Mouse (Mus musculus) c-Kit-positive CD71-positive TER-119-positive erythroid progenitor cells, embryonic 14.5 days (primary cell): ENCODE data around the gene Runx2.

Experiments used
- DNase-seq: peaks from one replicate; pipeline ENCODE4 v3.0.0-alpha.2; 2013; ENCODE audit warnings: low spot score

Runx2 gene

GRCm38 (mm10) chr17:44524146-44524545, 290.5 kb downstream of the Runx2 start:
- DNase-seq, result no peak

- no peak for DNase-seq
Measured at GRCm38 (mm10) chr17:44522906-44523305, 291.7 kb downstream of the Runx2 start.

- no peak for DNase-seq
Measured at GRCm38 (mm10) chr17:44520122-44521075, 294.2 kb downstream of the Runx2 start.

GRCm38 (mm10) chr17:44519356-44519755, 295.2 kb downstream of the Runx2 start:
- no peak for DNase-seq

GRCm38 (mm10) chr17:44518156-44518555, 296.4 kb downstream of the Runx2 start:
- DNase-seq, result no peak

- DNase-seq, result no peak
Measured at GRCm38 (mm10) chr17:44508198-44508715, 306.3 kb downstream of the Runx2 start.

GRCm38 (mm10) chr17:44507741-44508140, 306.9 kb downstream of the Runx2 start:
- no peak for DNase-seq

- DNase-seq, result no peak
Measured at GRCm38 (mm10) chr17:44506524-44506923, 308.1 kb downstream of the Runx2 start.

GRCm38 (mm10) chr17:44504794-44505317, 309.7 kb downstream of the Runx2 start:
- no peak for DNase-seq

- DNase-seq, result no peak
Measured at GRCm38 (mm10) chr17:44502176-44502575, 312.4 kb downstream of the Runx2 start.

GRCm38 (mm10) chr17:44500306-44500899, 314.2 kb downstream of the Runx2 start:
- DNase-seq, result no peak

- DNase-seq, result no peak
Measured at GRCm38 (mm10) chr17:44490164-44490794, 324.3 kb downstream of the Runx2 start.

- DNase-seq, result no peak
Measured at GRCm38 (mm10) chr17:44489346-44489745, 325.3 kb downstream of the Runx2 start.

GRCm38 (mm10) chr17:44487514-44488244, 326.9 kb downstream of the Runx2 start:
- no peak for DNase-seq

- DNase-seq, result no peak
Measured at GRCm38 (mm10) chr17:44485337-44485736, 329.3 kb downstream of the Runx2 start.

GRCm38 (mm10) chr17:44479918-44480317, 334.7 kb downstream of the Runx2 start:
- no peak for DNase-seq

- DNase-seq, result no peak
Measured at GRCm38 (mm10) chr17:44479491-44479890, 335.1 kb downstream of the Runx2 start.

GRCm38 (mm10) chr17:44475910-44476309, 338.7 kb downstream of the Runx2 start:
- DNase-seq, result no peak

- DNase-seq, result no peak
Measured at GRCm38 (mm10) chr17:44474280-44474679, 340.3 kb downstream of the Runx2 start.

GRCm38 (mm10) chr17:44472695-44473094, 341.9 kb downstream of the Runx2 start:
- no peak for DNase-seq

- no peak for DNase-seq
Measured at GRCm38 (mm10) chr17:44463679-44464078, 350.9 kb downstream of the Runx2 start.

- no peak for DNase-seq
Measured at GRCm38 (mm10) chr17:44460156-44460555, 354.4 kb downstream of the Runx2 start.
